Mouse (Mus musculus) spleen, postnatal 10 days (tissue): ENCODE measurements around the gene Bak1.
"Not testable (repeated sequence)": the region's sequence is repeated elsewhere in the genome, so short reads cannot be mapped to it uniquely, and the experiment has no call there.

ENCODE experiments used
- DNase-seq, 2 experiments: peaks; one replicate each; pipeline ENCODE4 v3.0.0; 2021 to 2022; ENCODE audit warnings: low spot score in 2 of 2

The Bak1 gene

GRCm38 (mm10) chr17:26985503-26986179, 43.2 kb downstream of the Bak1 start:
- DNase-seq: no peak

DNA sequence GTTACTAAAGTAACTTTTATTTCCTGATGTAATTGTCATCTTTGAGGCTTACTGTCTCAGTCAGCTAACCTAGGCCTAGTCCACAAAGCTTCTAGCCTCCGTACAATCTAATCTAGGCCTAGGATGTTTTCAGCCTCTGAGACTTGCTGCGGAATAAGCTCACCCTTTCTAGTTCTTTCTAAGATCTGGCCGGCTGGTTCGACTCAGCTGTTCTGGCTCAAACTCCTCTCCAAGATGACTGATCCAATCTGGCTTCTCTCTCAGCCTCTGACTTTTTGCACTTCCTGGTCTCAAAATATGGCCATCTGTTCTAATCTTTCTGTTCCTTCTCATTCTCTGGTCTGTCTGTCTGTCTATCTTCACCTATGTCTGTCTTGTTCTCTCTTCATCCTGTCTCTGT, 45.4 kb downstream of the Bak1 start:
- DNase-seq: no peak

DNA sequence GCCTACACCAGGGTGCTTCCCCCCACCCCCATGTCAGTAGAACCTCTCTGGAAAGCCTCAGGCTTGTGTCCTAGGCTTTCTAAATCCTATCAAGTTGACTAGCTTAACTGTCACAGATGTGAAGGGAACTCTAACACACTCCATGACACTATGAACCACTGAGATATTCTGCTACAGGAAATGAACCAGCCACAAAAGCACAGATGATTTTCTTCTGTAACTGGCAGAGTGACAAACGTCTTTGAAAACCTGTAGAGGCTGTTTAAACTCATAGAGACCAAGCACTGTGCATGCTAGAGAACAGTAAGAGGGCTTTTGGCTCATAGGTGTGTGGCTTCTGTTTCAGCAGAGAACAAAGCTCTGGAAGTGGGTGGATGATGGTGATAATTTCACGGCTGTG, 47.8 kb downstream of the Bak1 start:
- no peak for DNase-seq

DNA sequence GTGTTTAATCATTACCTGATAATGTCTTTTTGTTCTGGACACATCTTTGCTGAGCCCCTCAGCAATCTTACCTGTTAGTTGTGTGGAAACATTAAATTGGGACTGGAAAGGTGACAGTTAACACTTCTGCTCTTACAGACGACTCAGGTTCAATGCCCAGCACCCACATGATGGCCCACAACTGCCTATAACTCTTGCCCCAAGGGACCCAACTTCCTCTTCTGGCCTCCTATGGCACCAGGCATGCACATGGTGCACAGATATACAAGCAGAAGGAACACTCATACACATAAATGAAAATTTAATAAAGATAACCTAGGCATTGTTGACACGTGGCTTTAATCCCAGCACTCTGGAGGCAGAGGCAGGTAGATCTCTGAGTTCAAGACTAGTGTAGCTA, 49.4 kb downstream of the Bak1 start:
- DNase-seq: peak in 1 of 2 experiments; percentile 66

- DNase-seq: not testable (repeated sequence)
Measured at GRCm38 (mm10) chr17:26977354-26977753, 51.5 kb downstream of the Bak1 start.

- DNase-seq: no peak
Measured at GRCm38 (mm10) chr17:26975415-26975814, 53.4 kb downstream of the Bak1 start.

GRCm38 (mm10) chr17:26974547-26974946, 54.3 kb downstream of the Bak1 start:
- DNase-seq: no peak

GRCm38 (mm10) chr17:26972703-26973574, 55.9 kb downstream of the Bak1 start, which contains the start of gene Zbtb9:
Gene Zbtb9 (plus strand): TSS chr17:26973167.
- DNase-seq: peak; percentile 93 to 98

- DNase-seq: no peak
Measured at GRCm38 (mm10) chr17:26972107-26972506, 56.7 kb downstream of the Bak1 start.

GRCm38 (mm10) chr17:26971247-26971905, 57.4 kb downstream of the Bak1 start:
- DNase-seq: no peak

DNA sequence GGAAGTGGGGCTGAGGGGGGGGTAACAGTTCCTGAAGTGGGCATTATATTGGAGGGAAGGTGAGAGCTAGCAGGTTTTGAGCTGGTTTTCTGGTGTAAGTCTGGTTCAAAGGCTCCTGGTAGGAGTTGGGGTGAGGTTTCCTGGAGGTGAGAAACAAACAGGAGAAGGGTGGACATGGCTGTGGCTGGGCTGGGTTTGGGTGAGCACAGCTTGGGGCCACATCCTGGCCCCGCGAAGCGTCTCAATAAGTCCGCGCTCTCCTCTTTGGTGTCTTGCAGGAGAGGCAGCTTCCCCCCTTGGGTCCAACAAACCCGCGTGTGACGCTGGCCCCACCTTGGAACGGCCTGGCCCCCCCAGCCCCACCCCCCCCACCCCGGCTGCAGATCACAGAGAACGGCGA, 58.6 kb downstream of the Bak1 start:
- no peak for DNase-seq
